Mouse (Mus musculus) midbrain, embryonic 14.5 days (tissue): ENCODE data around the gene Slc36a2. TPM values are rescaled to one million over a fixed set of nuclear protein-coding genes. Genes with fewer than 3 reads are reported as not detected.

ENCODE experiments used
- ATAC-seq: fragments of 200-750 bp; cut with Nextera tagmentation; 2 replicates; pipeline ENCODE4 v1.8.0; 2017; ENCODE audit warnings: moderate number of reproducible peaks, moderate library complexity; ENCODE audit not compliant: low FRiP score, low TSS enrichment
- DNase-seq: peaks from one replicate; pipeline ENCODE4 v3.0.0-alpha.2; 2015
- H3K27ac ChIP-seq: fragments of 300-500 bp; sonication (generic); replicated peaks from 2 replicates; pipeline ENCODE4 v1.5.1; 2014; ENCODE audit warnings: mild to moderate bottlenecking, low read depth, low read length, moderate library complexity
- H3K27me3 ChIP-seq: fragments of 300-500 bp; sonication (generic); 2 replicates; pipeline ENCODE4 v1.6.1; 2014; ENCODE audit warnings: low read length, control low read depth, mixed read lengths; ENCODE audit not compliant: control insufficient read depth, insufficient read depth
- H3K36me3 ChIP-seq: fragments of 300-500 bp; sonication (generic); 2 replicates; pipeline ENCODE4 v1.6.1; 2014; ENCODE audit warnings: low read length, control low read depth; ENCODE audit not compliant: control insufficient read depth, insufficient read depth
- H3K4me1 ChIP-seq: fragments of 300-500 bp; sonication (generic); 2 replicates; pipeline ENCODE4 v1.6.1; 2014; ENCODE audit warnings: mild to moderate bottlenecking, antibody characterized with exemption, low read length, control low read depth; ENCODE audit not compliant: control insufficient read depth, insufficient read depth
- H3K4me2 ChIP-seq: fragments of 300-500 bp; sonication (generic); 2 replicates; pipeline ENCODE4 v1.6.1; 2014; ENCODE audit warnings: mild to moderate bottlenecking, low read length, moderate library complexity
- H3K4me3 ChIP-seq: fragments of 300-500 bp; sonication (generic); replicated peaks from 2 replicates; pipeline ENCODE4 v1.5.1; 2014; ENCODE audit warnings: low read depth, low read length
- H3K9ac ChIP-seq: fragments of 300-500 bp; sonication (generic); replicated peaks from 2 replicates; pipeline ENCODE4 v1.6.1; 2014; ENCODE audit warnings: mild to moderate bottlenecking, low read length, moderate library complexity
- H3K9me3 ChIP-seq: fragments of 300-500 bp; sonication (generic); 2 replicates; pipeline ENCODE4 v1.6.1; 2016; ENCODE audit warnings: low read length, control low read depth, mixed read lengths; ENCODE audit not compliant: control insufficient read depth
- WGBS: fragments of 180-500 bp; shearing (Covaris S2); extraction: QIAGEN DNeasy Blood & Tissue Kit; methylation state at CpG from one replicate; pipeline ENCODE4 v1.1.7; 2014; 5-methylcytosine and 5-hydroxymethylcytosine counted together
- polyA plus RNA-seq: library from polyadenylated mRNA; unstranded; fragments of >200 nt; fragmentation: Nextera tagmentation; extraction: Ambion mirVana; gene quantifications from 2 replicates; pipeline ENCODE4 v1.2.1, GENCODE M21; 2014

Gene Slc36a2
- polyA plus RNA-seq, 1 experiment from 2014 or later: 0.12 TPM

DNA sequence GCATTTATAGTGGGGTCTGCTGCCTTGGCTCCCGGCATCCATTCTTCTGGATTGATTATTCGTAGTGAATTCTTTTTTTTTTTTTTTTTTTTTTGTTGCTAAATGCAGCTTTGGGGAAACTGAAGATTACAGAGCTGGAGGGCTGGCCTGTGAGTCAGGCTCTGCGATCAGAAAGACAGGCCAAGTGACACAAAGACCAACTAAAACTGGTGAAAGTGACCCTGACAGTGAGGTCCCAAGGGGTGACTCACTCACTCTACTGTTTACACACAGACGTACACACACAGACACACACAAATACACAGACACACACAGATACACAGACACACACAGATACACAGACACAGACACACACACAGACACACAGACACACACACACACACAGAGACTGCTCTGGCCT, 14.4 kb downstream of the Slc36a2 start:
- Histone ChIP-seq H3K9me3 (no peaks in the 10 kb centered on the region), H3K4me1 (no peaks in the 10 kb centered on the region), H3K36me3 (no peaks in the 10 kb centered on the region), H3K9ac (no peak overlapping the region), H3K4me3 (no peak overlapping the region), H3K27ac (no peak overlapping the region), H3K4me2 (no peak overlapping the region), H3K27me3 (no peaks in the 10 kb centered on the region)
- DNase-seq (no peak), ATAC-seq (no peak)
- WGBS: 72% methylated on average over 4 of the region's 4 CpGs

DNA sequence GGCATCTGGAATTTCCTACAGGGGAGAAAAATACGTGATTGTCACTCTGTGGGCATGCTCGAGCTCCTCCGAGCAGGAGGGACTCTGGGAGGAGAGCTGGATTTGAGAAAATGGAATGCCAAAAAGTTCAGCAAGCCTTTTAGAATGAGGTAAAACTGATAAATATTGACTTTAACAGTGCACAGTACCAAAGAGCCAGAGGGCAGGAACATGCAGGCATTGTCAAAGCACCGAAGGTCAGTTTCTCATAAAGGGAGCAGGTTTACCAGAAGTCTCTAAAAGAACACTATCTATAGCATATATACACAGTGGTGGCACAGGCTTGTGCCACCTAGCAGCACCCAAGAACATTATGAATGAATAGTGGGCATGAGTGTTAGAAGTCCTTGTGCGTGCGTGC, 16.0 kb downstream of the Slc36a2 start:
- no peaks in the 10 kb centered on the region for H3K36me3 ChIP-seq
- no peaks in the 10 kb centered on the region for H3K27me3 ChIP-seq
- no peak overlapping the region for H3K4me2 ChIP-seq
- ATAC-seq: no peak
- WGBS: 90% methylated on average over 6 of the region's 6 CpGs
- no peak for DNase-seq
- no peak overlapping the region for H3K9ac ChIP-seq
- H3K4me3 ChIP-seq: no peak overlapping the region
- H3K4me1 ChIP-seq: no peaks in the 10 kb centered on the region
- no peaks in the 10 kb centered on the region for H3K9me3 ChIP-seq
- no peak overlapping the region for H3K27ac ChIP-seq

DNA sequence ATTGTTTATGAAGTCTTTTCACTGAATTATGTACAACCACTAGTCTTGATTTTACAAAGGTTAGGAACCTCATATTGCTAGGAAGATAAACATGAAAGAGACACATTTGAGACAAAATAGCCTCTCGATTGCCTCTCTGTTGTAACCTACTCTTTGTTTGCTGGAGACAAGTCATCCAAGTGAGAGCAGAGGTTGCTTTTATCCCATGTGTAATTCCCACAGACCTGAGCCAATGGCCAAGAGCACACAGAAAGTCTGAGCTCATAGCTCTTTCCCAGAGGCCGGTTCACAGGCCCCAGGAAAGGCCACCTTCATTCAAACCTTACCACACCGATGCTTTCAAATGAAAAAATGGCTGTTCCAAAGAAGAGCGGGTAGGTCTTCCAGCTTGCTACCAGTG, 16.4 kb downstream of the Slc36a2 start:
- Histone ChIP-seq H3K9ac (no peak overlapping the region), H3K9me3 (no peaks in the 10 kb centered on the region), H3K4me1 (no peaks in the 10 kb centered on the region), H3K4me2 (no peak overlapping the region), H3K36me3 (no peaks in the 10 kb centered on the region), H3K27me3 (no peaks in the 10 kb centered on the region), H3K4me3 (no peak overlapping the region), H3K27ac (no peak overlapping the region)
- no peak for DNase-seq
- ATAC-seq: no peak
- 89% methylated on average over 4 of the region's 4 CpGs for WGBS

DNA sequence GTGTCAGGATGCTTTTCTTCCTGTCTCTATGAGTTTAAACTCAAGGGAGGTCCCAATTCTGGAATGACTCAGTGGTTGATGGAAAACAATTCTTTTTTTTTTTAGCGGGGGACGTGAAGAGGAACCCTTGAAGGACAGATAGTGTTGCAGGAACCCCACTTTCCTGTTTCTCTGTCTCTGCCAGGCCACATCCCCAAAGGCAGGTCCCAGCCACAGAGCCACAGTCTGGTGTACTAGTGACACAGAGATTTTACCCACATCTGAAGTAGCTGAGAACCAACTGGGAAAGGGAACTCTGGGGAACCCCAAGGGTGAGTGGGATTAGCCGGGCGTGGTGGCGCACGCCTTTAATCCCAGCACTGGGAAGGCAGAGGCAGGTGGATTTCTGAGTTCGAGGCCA, 19.1 kb downstream of the Slc36a2 start:
- no peak for DNase-seq
- H3K27me3 ChIP-seq: no peaks in the 10 kb centered on the region
- 92% methylated on average over 7 of the region's 7 CpGs for WGBS
- no peaks in the 10 kb centered on the region for H3K36me3 ChIP-seq
- H3K27ac ChIP-seq: no peak overlapping the region
- no peak overlapping the region for H3K4me2 ChIP-seq
- no peak for ATAC-seq
- H3K9ac ChIP-seq: no peak overlapping the region
- no peaks in the 10 kb centered on the region for H3K4me1 ChIP-seq
- no peaks in the 10 kb centered on the region for H3K9me3 ChIP-seq
- no peak overlapping the region for H3K4me3 ChIP-seq

DNA sequence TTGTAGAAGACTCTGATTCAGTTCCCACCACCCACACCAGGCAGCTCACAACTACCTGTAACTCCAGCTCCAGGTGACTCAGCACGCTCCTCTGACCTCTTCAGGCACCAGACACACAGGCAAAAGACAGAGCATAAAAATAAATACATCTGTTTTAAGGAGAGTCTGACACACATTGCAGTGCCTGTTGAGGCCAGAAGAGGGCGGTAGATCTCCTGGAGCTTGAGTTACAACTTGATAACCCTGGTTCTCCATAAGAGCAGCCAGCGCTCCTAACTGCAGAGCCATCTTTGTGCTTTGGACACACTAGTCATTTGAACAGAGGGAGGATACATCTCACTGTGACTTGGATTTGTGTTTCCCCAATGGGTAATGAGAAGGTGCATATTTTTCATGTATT, 20.2 kb downstream of the Slc36a2 start:
- ATAC-seq (no peak), DNase-seq (peak; percentile 5)
- H3K9me3 ChIP-seq: no peaks in the 10 kb centered on the region
- H3K4me2 ChIP-seq: no peak overlapping the region
- no peak overlapping the region for H3K9ac ChIP-seq
- no peak overlapping the region for H3K27ac ChIP-seq
- no peaks in the 10 kb centered on the region for H3K4me1 ChIP-seq
- no peaks in the 10 kb centered on the region for H3K36me3 ChIP-seq
- 53% methylated on average over 3 of the region's 3 CpGs for WGBS
- H3K27me3 ChIP-seq: no peaks in the 10 kb centered on the region
- no peak overlapping the region for H3K4me3 ChIP-seq

DNA sequence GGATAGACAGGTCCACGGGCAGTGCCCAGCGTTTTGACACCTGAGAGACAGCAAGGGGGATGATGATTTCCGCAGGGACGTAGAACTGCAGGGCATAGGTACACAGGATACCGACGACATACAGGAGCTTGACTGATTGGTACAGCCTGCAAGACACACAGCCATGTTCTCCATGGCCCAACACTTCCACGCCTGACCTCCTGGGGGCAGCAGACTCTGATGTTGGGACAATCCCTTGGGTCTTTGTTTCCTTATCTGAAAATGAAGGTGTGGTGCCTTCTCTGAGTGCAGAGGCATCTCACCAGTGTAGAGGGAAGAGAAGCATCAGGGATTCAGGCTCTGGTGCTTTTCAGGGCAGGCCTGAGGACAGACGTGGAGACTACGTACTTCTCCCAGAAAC, 22.2 kb downstream of the Slc36a2 start:
- Histone ChIP-seq H3K4me2 (no peak overlapping the region), H3K9me3 (no peaks in the 10 kb centered on the region), H3K9ac (no peak overlapping the region), H3K4me3 (no peak overlapping the region), H3K27ac (no peak overlapping the region), H3K4me1 (no peaks in the 10 kb centered on the region), H3K36me3 (no peaks in the 10 kb centered on the region), H3K27me3 (no peaks in the 10 kb centered on the region)
- DNase-seq: peak; percentile 32
- no peak for ATAC-seq
- 57% methylated on average over 9 of the region's 9 CpGs for WGBS

DNA sequence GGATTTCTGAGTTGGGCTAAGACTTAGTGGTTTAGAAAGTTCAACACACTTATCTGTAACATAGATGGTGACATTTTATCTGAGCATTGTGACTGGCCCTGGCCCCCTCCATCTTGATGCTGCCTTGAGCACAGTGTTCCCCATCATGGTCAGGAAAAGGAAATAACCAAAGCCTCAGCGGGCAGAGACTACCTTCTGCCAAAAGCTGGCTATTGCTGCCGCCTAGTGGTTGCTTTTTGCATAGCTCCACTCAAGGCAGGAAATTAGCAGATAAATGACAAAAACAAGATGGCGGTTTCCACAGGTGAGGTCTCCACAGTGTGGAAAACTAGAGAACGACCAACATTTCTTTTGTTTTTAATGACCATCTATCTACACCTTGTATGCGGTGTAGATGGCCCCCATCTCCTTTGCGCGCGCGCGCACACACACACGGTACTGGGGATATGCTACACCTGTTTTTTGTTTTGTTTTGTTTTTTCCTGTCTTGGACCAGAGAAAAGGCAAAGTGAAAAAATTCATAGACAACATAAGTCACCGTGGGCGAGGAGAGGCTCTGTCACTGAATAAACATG, 26.0 kb downstream of the Slc36a2 start:
- Histone ChIP-seq H3K9ac (no peak overlapping the region), H3K9me3 (no peaks in the 10 kb centered on the region), H3K4me2 (no peak overlapping the region), H3K27me3 (no peaks in the 10 kb centered on the region), H3K4me3 (no peak overlapping the region), H3K27ac (no peak overlapping the region), H3K36me3 (no peaks in the 10 kb centered on the region), H3K4me1 (no peaks in the 10 kb centered on the region)
- WGBS: 51% methylated on average over 13 of the region's 13 CpGs
- peak; percentile 80 for DNase-seq
- ATAC-seq: no peak

DNA sequence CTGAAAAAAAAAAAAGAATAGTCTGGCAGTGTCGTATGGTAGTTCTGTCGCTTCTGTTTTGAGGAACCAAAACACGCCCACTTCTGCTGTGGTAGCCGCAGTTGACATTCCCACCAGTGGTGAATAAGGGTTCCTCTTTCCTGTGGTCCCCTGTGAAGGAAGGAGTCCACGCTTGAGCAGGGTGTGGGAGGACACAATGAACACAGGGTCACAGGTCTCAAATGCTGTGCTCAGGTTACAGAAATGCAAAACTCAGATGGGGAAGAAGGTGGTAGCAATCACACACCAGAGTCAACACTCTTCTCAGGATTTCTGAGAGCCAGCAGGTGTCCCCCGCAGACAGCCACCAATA, 29.8 kb downstream of the Slc36a2 start:
- Histone ChIP-seq H3K27me3 (no peaks in the 10 kb centered on the region), H3K27ac (no peak overlapping the region), H3K36me3 (no peaks in the 10 kb centered on the region), H3K9me3 (no peaks in the 10 kb centered on the region), H3K4me3 (no peak overlapping the region), H3K9ac (no peak overlapping the region), H3K4me1 (no peaks in the 10 kb centered on the region), H3K4me2 (no peak overlapping the region)
- DNase-seq (no peak), ATAC-seq (no peak)
- WGBS: 82% methylated on average over 6 of the region's 6 CpGs

DNA sequence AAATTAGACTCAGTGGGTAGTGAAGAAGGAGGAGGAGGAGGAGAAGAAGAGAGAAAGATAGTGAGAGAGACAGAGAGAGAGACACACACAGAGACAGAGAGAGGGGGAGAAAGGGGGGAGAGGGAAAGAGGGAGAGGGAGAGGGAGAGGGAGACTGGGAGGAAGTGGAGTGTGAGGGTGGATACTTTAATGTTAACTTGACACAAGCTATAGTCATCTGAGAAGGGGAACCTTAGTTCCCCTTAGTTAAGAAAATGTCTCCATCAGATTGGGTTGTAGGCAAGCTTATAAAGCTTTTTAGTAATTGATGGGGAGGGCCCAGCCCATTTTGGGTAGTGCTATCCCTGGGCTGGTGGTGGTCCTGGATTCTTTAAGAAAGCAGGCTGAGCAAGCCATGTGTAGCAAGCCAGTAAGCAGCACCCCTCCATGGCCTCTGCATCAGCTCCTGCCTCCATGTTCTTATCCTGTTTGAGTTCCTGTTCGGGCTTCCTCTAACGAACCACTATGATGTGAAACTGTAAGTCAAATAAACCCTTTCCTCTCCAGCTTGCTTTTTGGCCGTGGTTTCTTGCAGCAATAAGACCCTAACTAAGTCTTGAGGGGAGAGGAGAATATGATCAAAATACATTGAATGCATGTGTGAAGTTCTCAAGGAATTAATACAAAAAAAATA, 30.3 kb downstream of the Slc36a2 start:
- 83% methylated on average over 3 of the region's 3 CpGs for WGBS
- Histone ChIP-seq H3K9ac (no peak overlapping the region), H3K27ac (no peak overlapping the region), H3K4me3 (no peak overlapping the region), H3K9me3 (no peaks in the 10 kb centered on the region), H3K4me2 (no peak overlapping the region), H3K36me3 (no peaks in the 10 kb centered on the region), H3K27me3 (no peaks in the 10 kb centered on the region), H3K4me1 (no peaks in the 10 kb centered on the region)
- DNase-seq (no peak), ATAC-seq (no peak)
